Comparison of ENCODE assay signal across 25 mouse cellular contexts in the genomic region with DNA sequence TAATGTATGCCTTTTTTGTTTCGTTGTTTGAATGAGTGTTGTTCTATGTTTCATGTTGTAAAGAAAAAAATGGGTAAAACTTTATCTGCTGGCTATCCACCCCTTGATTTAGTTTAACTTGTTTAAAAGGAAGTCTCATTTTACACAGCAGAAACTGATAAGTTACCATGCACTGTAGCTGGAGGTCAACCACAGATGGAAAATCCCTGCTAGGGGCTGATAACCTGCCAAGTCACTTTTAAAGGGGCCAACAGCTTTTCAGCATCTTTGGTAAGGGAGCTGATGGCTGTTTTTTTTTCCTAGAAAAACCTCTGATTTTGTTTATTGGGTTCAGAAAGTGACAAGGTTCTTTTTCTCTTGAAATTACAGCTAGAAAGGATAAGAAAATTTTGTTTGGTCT.
A peak's percentile ranks its signal among the peaks of the same experiment; 100 is the strongest.
DNase-seq lines count a peak whose midpoint lies in the region; TF ChIP-seq lines count a peak whose summit lies in the region.
"Had no signal": no experiment of that assay in that cellular context is flagged by ENCODE, and none has a peak within 500 bp of the region (broad histone marks: within the 10 kb centered on the region; RNA-seq: fewer than 3 reads in every experiment).

No protein-coding gene starts in this region.

- H3K79me2 ChIP-seq in MEL (ENCODE audit: control insufficient read depth, insufficient read depth, low read length, poor library complexity): no peaks in the 10 kb centered on the region

- DNase-seq in 3T3-L1 (ENCODE audit: low read depth, low spot score): peak; percentile 58
- DNase-seq in 416B (ENCODE audit: low read depth): peak; percentile 63
- DNase-seq in MEL (ENCODE audit: low read depth, low spot score): peak; percentile 1
- peak; percentile 17 for DNase-seq in NIH3T3 (ENCODE audit: low read depth)
- no peak for DNase-seq in lung, postnatal 36 days
- no peak for DNase-seq in MN1 (ENCODE audit: low spot score)
- no peak for DNase-seq in cerebellum, postnatal 36 days
- DNase-seq in kidney, postnatal 4 days: no peak
- DNase-seq: adrenal gland, adult 2 months; adrenal gland, adult 8-10 months; adrenal gland, postnatal 10 days; adrenal gland, postnatal 14 days; adrenal gland, postnatal 25 days; adrenal gland, postnatal 36 days; B cell, adult 2 months; cerebellum, adult 11 months; cerebellum, adult 11-12 months; cerebellum, adult 18-20 months; cerebellum, adult 2 months; cerebellum, adult 8-10 months; cerebellum, adult 9-10 months; cerebellum, adult 9-11 months had no signal

- no peak overlapping the region for H3K4me3 ChIP-seq in MEL (ENCODE audit: control insufficient read depth in 1 of 2, insufficient read depth in 1 of 2, low read depth in 2 of 2, low read length in 2 of 2)

- no peak for TF ChIP-seq RAD21 in MEL (IDR thresholded peaks at IDR 0.05; ENCODE audit: low read depth, low read length)

- TF ChIP-seq EP300 in MEL (IDR thresholded peaks at IDR 0.05; ENCODE audit: low read depth in 1 of 2, low read length in 2 of 2): no peak

- H3K4me1 ChIP-seq in MEL (ENCODE audit: control insufficient read depth in 1 of 2, insufficient read depth in 2 of 2, low read length in 2 of 2): no peaks in the 10 kb centered on the region

- no peak for TF ChIP-seq CTCF in MEL (IDR thresholded peaks at IDR 0.05 in 2 of 3, conservative IDR thresholded peaks at IDR 0.05 in 1 of 3; ENCODE audit: control insufficient read depth in 1 of 3, insufficient read depth in 1 of 3, low read depth in 2 of 3, low read length in 3 of 3, poor library complexity in 1 of 3, severe bottlenecking in 1 of 3)

- H3K27me3 ChIP-seq in MEL (ENCODE audit: control insufficient read depth in 1 of 2, insufficient read depth in 2 of 2, low read length in 2 of 2): no peaks in the 10 kb centered on the region
- H3K27me3 ChIP-seq: CH12.LX, Patski had no signal

- no peaks in the 10 kb centered on the region for H3K36me3 ChIP-seq in MEL (ENCODE audit: control insufficient read depth in 1 of 2, insufficient read depth in 2 of 2, low read length in 2 of 2)
- H3K36me3 ChIP-seq: G1E had no signal

- no peak overlapping the region for H3K9ac ChIP-seq in MEL (ENCODE audit: control insufficient read depth, low read depth, low read length, poor library complexity, severe bottlenecking)

- H3K9me3 ChIP-seq in MEL (replicated peaks; ENCODE audit: insufficient read depth, low read length): no peaks in the 10 kb centered on the region
- H3K9me3 ChIP-seq: G1E had no signal

- no peak overlapping the region for H3K27ac ChIP-seq in MEL (ENCODE audit: control insufficient read depth, low read depth, low read length)

- TF ChIP-seq POLR2A in MEL (IDR thresholded peaks at IDR 0.05; ENCODE audit: control insufficient read depth in 1 of 2, insufficient read depth in 1 of 2, low read depth in 1 of 2, low read length in 2 of 2, poor library complexity in 1 of 2): no peak

TF ChIP-seq in MEL, 35 proteins besides CTCF, POLR2A, EP300 and RAD21:
- TF ChIP-seq ZKSCAN1 (IDR thresholded peaks at IDR 0.05; ENCODE audit: low read depth, low read length) (no peak), RCOR1 (IDR thresholded peaks at IDR 0.05; ENCODE audit: low read depth, low read length) (0 out of 2 replicates have a peak, but pooled peaks have one; percentile 38), ELF1 (IDR thresholded peaks at IDR 0.05; ENCODE audit: low read depth, low read length) (no peak), USF2 (IDR thresholded peaks at IDR 0.05; ENCODE audit: borderline replicate concordance in 1 of 2, insufficient read depth in 1 of 2, low read depth in 1 of 2, low read length in 2 of 2) (no peak), ZNF384 (IDR thresholded peaks at IDR 0.05; ENCODE audit: low read depth, low read length) (no peak)

Comparison
In these comparisons a context has a peak if more than half of its experiments do, and no peak if none do; other contexts are left out.
1. DNase-seq: peak in 3T3-L1 (single experiment), 416B (single experiment), MEL (single experiment) and NIH3T3 (single experiment); none in lung, postnatal 36 days (single experiment), MN1 (single experiment), cerebellum, postnatal 36 days (0 of 2) and kidney, postnatal 4 days (0 of 2).